Mouse (Mus musculus) thymus, adult 2 months (tissue): Measurements from ENCODE around the gene Rpl9-ps6. TPM values are rescaled to one million over a fixed set of nuclear protein-coding genes. Genes with fewer than 3 reads are reported as not detected.
"Not testable (repeated sequence)": the region's sequence is repeated elsewhere in the genome, so short reads cannot be mapped to it uniquely, and the experiment has no call there.

Experiments used
- DNase-seq: peaks from one replicate; pipeline ENCODE4 v3.0.0; 2021
- H3K27ac ChIP-seq: fragments of 200-500 bp; 2 replicates; pipeline ENCODE4 v1.5.1; 2012; ENCODE audit warnings: low read length, control low read depth; ENCODE audit not compliant: control insufficient read depth, insufficient read depth
- H3K27me3 ChIP-seq: fragments of 200-500 bp; 2 replicates; pipeline ENCODE4 v1.6.1; 2012; ENCODE audit warnings: mild to moderate bottlenecking, low read length, moderate library complexity, mixed read lengths; ENCODE audit not compliant: control insufficient read depth, insufficient read depth
- H3K36me3 ChIP-seq: fragments of 200-500 bp; 2 replicates; pipeline ENCODE4 v1.6.1; 2012; ENCODE audit warnings: mild to moderate bottlenecking, low read length, moderate library complexity; ENCODE audit not compliant: control insufficient read depth, insufficient read depth
- H3K4me1 ChIP-seq: fragments of 200-500 bp; replicated peaks from 2 replicates; pipeline ENCODE4 v1.6.1; 2012; ENCODE audit warnings: low read length; ENCODE audit not compliant: control insufficient read depth, insufficient read depth
- H3K4me3 ChIP-seq: fragments of 200-500 bp; 2 replicates; pipeline ENCODE4 v1.5.1; 2012; ENCODE audit warnings: mild to moderate bottlenecking, low read length, control low read depth, moderate library complexity; ENCODE audit not compliant: control insufficient read depth, insufficient read depth
- CTCF ChIP-seq: fragments of 200-500 bp; IDR thresholded peaks from 2 replicates; pipeline ENCODE4 v1.5.1; 2012; ENCODE audit warnings: mild to moderate bottlenecking, control low read depth, low read length, moderate library complexity, borderline replicate concordance; ENCODE audit not compliant: control insufficient read depth, poor library complexity, insufficient read depth; ENCODE audit errors: extremely low read depth
- POLR2A ChIP-seq: fragments of 200-500 bp; IDR thresholded peaks from 2 replicates; pipeline ENCODE4 v1.6.1; 2012; ENCODE audit warnings: mild to moderate bottlenecking, low read length, control low read depth, moderate library complexity; ENCODE audit not compliant: control insufficient read depth, poor library complexity, insufficient read depth; ENCODE audit errors: extremely low read depth
- WGBS: fragments of 180-500 bp; shearing (Covaris S2); methylation state at CpG from one replicate; pipeline ENCODE4 v1.1.7; 2018; 5-methylcytosine and 5-hydroxymethylcytosine counted together
- polyA plus RNA-seq: library from polyadenylated mRNA; depleted of rRNA; stranded (reverse); fragments of >200 nt; gene quantifications from 2 replicates; pipeline ENCODE4 v1.2.3, GENCODE M21; 2012

Gene Rpl9-ps6
- polyA plus RNA-seq, 1 experiment, result 8.0 TPM

DNA sequence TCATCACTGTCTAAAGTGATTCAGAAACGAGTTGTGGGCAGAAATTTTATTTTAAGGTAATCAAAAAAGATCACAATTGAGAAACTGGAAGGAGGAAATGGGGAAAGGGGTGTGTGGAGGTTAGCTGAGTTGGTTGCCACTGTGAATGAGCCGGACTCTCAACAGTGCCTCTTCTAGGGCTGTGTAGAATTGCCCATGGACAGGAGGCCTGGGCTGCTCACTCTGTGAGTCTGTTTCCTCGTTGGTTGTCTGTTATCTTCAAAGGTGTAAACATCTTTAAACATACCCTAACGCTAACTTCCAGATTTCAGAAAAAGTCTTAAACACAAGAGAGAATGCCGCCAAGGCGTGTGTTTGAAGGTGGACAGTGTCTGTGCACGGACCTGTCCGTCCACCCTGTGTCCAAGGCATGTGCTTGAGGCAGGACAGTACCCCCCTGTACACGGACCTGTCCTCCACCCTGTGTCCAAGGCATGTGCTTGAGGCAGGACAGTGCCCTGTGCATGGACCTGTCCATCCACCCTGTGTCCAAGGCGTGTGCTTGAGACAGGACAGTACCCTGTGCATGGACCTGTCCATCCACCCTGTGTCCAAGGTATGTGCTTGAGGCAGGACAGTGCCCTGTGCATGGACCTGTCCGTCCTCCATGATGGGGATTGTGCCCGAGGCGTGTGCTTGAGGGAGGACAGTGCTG is 4.3 kb upstream of the Rpl9-ps6 start:
- no peak overlapping the region for H3K4me3 ChIP-seq
- H3K27me3 ChIP-seq, result no peaks in the 10 kb centered on the region
- no peak overlapping the region for H3K27ac ChIP-seq
- no peak for DNase-seq
- WGBS, result 91% methylated on average over 13 of the region's 13 CpGs
- TF ChIP-seq POLR2A, result no peak
- TF ChIP-seq CTCF, result no peak
- no peaks in the 10 kb centered on the region for H3K36me3 ChIP-seq
- H3K4me1 ChIP-seq, result peaks cover 2% of the 10 kb centered on the region

DNA sequence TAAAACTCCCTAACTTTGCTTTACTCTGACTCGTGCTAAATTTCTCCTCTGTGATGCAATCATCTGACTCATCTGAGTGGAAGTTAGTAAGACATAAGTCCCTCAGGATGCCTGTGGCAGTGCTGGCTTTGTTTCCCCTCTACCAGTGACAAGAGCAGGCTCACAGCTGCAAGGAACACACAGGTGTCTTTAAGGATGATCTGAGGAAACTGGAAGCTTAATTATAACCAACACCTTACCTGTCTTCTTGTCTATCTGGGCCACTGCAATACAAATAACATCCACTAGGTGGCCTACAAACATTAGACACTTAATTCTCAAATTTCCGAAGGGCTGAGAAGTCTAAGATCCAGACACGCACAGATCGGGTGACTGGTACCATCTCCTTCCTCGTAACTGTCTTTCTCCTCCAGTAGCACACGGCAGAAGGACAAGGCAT is 3.7 kb upstream of the Rpl9-ps6 start:
- no peak overlapping the region for H3K4me3 ChIP-seq

DNA sequence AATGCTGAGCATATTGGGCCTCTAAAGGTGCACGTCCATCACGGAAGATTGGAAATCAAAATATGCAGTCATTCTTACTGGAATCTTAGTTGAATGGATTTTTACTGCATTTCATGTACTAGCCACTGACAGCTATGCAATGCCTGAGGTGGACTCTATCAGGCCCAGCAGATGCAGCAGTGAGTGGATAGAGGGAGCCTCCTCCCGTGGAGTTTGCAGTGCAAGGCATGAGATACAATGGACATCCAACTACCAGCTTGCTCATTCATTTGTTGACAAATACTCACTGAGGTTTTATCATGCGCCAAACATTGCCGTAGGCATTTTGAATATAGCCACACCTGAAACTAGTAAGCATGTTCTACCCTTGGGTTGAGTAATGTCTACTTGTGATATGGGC is 947 bp upstream of the Rpl9-ps6 start:
- Histone ChIP-seq H3K27ac (no peak overlapping the region), H3K4me3 (no peak overlapping the region), H3K36me3 (no peaks in the 10 kb centered on the region), H3K4me1 (peaks cover 5% of the 10 kb centered on the region), H3K27me3 (no peaks in the 10 kb centered on the region)
- 98% methylated on average over 5 of the region's 5 CpGs for WGBS
- TF ChIP-seq POLR2A (no peak), CTCF (no peak)
- DNase-seq, result no peak

More for the DNA sequence above, 3.7 kb upstream of the Rpl9-ps6 start:
- DNase-seq, result peak; percentile 50
- Histone ChIP-seq H3K36me3 (no peaks in the 10 kb centered on the region), H3K4me1 (peaks cover 3% of the 10 kb centered on the region), H3K27me3 (no peaks in the 10 kb centered on the region), H3K27ac (no peak overlapping the region)
- no peak for TF ChIP-seq CTCF
- TF ChIP-seq POLR2A, result no peak
- WGBS, result 25% methylated on average over 6 of the region's 6 CpGs

DNA sequence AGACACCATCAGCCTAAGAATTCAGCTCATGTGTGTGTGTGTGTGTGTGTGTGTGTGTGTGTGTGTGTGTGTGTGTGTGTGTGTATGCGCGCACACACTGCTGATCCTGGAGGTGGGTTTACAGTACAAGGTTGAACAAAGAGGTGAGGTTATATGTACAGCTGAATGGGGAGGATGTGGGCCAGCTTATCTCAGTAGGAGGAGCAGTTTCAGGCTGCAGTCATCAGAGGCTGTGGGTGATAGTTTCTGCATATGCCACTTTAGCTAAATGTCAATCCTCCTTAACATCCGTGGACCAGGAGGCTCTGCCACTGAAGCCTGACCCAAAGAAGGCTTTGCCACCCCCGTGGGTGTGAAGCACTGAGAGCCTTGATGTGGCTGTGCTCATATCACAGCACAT is 1.1 kb downstream of the Rpl9-ps6 start:
- peak; percentile 37 for DNase-seq
- Histone ChIP-seq H3K4me1 (peaks cover 5% of the 10 kb centered on the region), H3K27me3 (no peaks in the 10 kb centered on the region), H3K27ac (no peak overlapping the region), H3K4me3 (no peak overlapping the region), H3K36me3 (no peaks in the 10 kb centered on the region)
- TF ChIP-seq CTCF (no peak), POLR2A (no peak)
- WGBS, result 22% methylated on average over 4 of the region's 4 CpGs

DNA sequence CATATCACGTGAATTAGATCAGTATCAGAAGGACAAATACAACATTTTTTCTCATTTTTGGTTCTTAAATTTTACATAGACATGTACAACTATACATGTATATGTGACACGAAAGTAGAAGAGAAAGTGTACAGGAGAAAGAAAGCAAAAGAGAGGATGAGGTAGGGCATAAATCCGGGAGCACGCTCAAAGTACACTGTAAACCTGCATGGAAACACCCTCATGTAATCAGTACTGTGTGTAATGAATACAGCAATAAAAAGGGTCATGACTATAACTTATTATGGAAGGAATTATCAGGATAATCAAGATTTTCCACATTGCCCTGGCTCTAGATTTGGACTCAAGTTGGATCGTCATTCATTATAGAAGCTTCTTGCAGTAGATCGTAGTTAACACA is 3.3 kb downstream of the Rpl9-ps6 start:
- no peak overlapping the region for H3K27ac ChIP-seq
- WGBS, result 96% methylated on average over 6 of the region's 6 CpGs
- TF ChIP-seq CTCF (no peak), POLR2A (no peak)

DNA sequence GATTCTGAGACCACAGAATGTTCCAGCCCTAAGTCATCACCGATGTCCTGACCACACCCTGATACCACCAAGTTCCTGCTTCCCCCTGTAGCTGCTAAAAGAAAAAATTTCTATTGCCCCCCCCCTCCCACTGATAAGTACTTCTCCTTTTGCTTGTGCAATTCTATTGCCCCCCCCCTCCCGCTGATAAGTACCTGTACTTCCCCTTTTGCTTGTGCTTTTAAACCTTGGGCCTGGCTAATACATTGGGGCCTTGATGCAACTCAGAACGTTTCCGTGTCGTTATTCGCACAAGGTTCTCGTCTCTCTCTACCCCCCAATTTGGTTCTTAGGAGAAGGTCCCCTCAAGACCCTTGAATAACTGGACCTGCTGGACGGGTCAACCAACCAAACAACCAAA is 8.7 kb downstream of the Rpl9-ps6 start:
- H3K27me3 ChIP-seq, H3K27ac ChIP-seq, H3K4me1 ChIP-seq, H3K4me3 ChIP-seq, H3K36me3 ChIP-seq, DNase-seq: not testable (repeated sequence)
- WGBS, result 88% methylated on average over 8 of the region's 8 CpGs

More for the DNA sequence above, 3.3 kb downstream of the Rpl9-ps6 start:
- Histone ChIP-seq H3K27me3 (no peaks in the 10 kb centered on the region), H3K4me3 (no peak overlapping the region), H3K36me3 (no peaks in the 10 kb centered on the region), H3K4me1 (peaks cover 5% of the 10 kb centered on the region)
- DNase-seq, result no peak

DNA sequence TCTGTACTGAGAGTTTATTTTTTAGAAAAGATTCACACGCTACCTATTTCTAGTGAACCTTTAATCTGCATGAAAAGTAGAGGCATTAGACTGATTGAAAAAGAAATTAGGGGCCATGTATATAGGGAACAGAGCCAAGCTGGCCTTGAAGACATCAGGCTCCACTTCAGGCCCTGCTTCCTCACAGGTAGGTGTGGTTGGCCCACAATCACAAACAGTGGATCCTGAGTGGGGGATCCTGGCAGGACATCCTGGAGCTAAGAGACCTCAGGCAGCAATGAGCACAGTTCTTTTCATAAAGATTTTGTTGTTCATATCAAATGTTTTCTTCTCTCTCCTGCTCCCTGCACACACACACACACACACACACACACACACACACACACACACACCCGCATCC is 9.6 kb downstream of the Rpl9-ps6 start:
- H3K4me3 ChIP-seq, result no peak overlapping the region
- TF ChIP-seq CTCF (no peak), POLR2A (no peak)
- H3K27ac ChIP-seq, result no peak overlapping the region
- WGBS, result 94% methylated on average over 2 of the region's 2 CpGs
- no peaks in the 10 kb centered on the region for H3K36me3 ChIP-seq
- no peaks in the 10 kb centered on the region for H3K27me3 ChIP-seq
- peaks cover 3% of the 10 kb centered on the region for H3K4me1 ChIP-seq
- no peak for DNase-seq
